Mouse (Mus musculus) CH12.LX (cell line): Measurements from ENCODE around the gene Itpk1. TPM values are rescaled to one million over a fixed set of nuclear protein-coding genes. Genes with fewer than 3 reads are reported as not detected.

Experiments
- DNase-seq: peaks from one replicate; pipeline ENCODE4 v3.0.0-alpha.2; 2013; ENCODE audit errors: extremely low read depth
- H3K27ac ChIP-seq: 2 replicates; pipeline ENCODE4 v1.5.1; 2012; ENCODE audit warnings: low read depth, mild to moderate bottlenecking, control low read depth, moderate library complexity; ENCODE audit not compliant: insufficient read depth
- H3K27me3 ChIP-seq: replicated peaks from 2 replicates; pipeline ENCODE3; 2012; ENCODE audit warnings: inconsistent platforms
- H3K36me3 ChIP-seq, 2 experiments: replicated peaks in 1 of 2; 2 replicates each; pipeline versions ENCODE3 to v1.6.1; 2012; ENCODE audit warnings: inconsistent platforms in 1 of 2, low read length in 1 of 2, mild to moderate bottlenecking in 1 of 2, mixed read lengths in 1 of 2, moderate library complexity in 1 of 2; ENCODE audit not compliant: control insufficient read depth in 1 of 2, insufficient read depth in 1 of 2
- H3K4me1 ChIP-seq, 2 experiments: 2 replicates each; pipeline ENCODE4 v1.6.1; 2012; ENCODE audit warnings: inconsistent platforms in 1 of 2, moderate library complexity in 1 of 2; ENCODE audit not compliant: insufficient read depth in 2 of 2, control insufficient read depth in 1 of 2
- H3K4me2 ChIP-seq: 2 replicates; pipeline ENCODE4 v1.6.1; 2012; ENCODE audit warnings: low read depth, mild to moderate bottlenecking, control low read depth; ENCODE audit not compliant: poor library complexity, insufficient read depth, severe bottlenecking
- H3K4me3 ChIP-seq, 3 experiments: fragments of 150-350 bp in 1 of 3; sonication (generic) in 1 of 3; replicated peaks in 1 of 3; 2 replicates each; pipeline versions ENCODE3 to v1.5.1; 2011 to 2012; ENCODE audit warnings: low read depth in 2 of 3, low read length in 2 of 3, mild to moderate bottlenecking in 2 of 3, moderate library complexity in 2 of 3, control low read depth in 1 of 3, improper control_type of control experiment in 1 of 3, inconsistent platforms in 1 of 3, mixed read lengths in 1 of 3; ENCODE audit not compliant: poor library complexity in 1 of 3
- H3K79me2 ChIP-seq: replicated peaks from 2 replicates; pipeline ENCODE4 v1.6.1; 2012; ENCODE audit warnings: mild to moderate bottlenecking, moderate library complexity; ENCODE audit not compliant: control insufficient read depth, poor library complexity, insufficient read depth, severe bottlenecking; ENCODE audit errors: extremely low read depth
- H3K9ac ChIP-seq: 2 replicates; pipeline ENCODE4 v1.6.1; 2012; ENCODE audit warnings: low read depth, mild to moderate bottlenecking, control low read depth, moderate library complexity; ENCODE audit not compliant: insufficient read depth
- H3K9me3 ChIP-seq: replicated peaks from 2 replicates; pipeline ENCODE3; 2012; ENCODE audit warnings: low read length, inconsistent platforms, mixed read lengths
- CHD1 ChIP-seq: IDR thresholded peaks from 2 replicates; pipeline ENCODE4 v1.6.1; 2012; ENCODE audit warnings: low read depth, low read length, improper control_type of control experiment, inconsistent platforms
- CTCF ChIP-seq, 2 experiments: IDR thresholded peaks in 1 of 2; conservative IDR thresholded peaks in 1 of 2; 2 replicates each; pipeline ENCODE4 v1.5.1; 2011 to 2012; ENCODE audit warnings: low read depth in 2 of 2, low read length in 2 of 2, improper control_type of control experiment in 1 of 2, inconsistent platforms in 1 of 2, mild to moderate bottlenecking in 1 of 2, moderate library complexity in 1 of 2
- ELF1 ChIP-seq: IDR thresholded peaks from 2 replicates; pipeline ENCODE4 v1.6.1; 2014; ENCODE audit warnings: low read depth, mild to moderate bottlenecking, inconsistent platforms, low read length, improper control_type of control experiment
- EP300 ChIP-seq: IDR thresholded peaks from 2 replicates; pipeline ENCODE4 v1.6.1; 2011; ENCODE audit warnings: low read length, improper control_type of control experiment
- HCFC1 ChIP-seq: IDR thresholded peaks from 2 replicates; pipeline ENCODE4 v1.6.1; 2012; ENCODE audit warnings: low read depth, mild to moderate bottlenecking, inconsistent platforms, low read length, improper control_type of control experiment
- JUN ChIP-seq: IDR thresholded peaks from 2 replicates; pipeline ENCODE4 v1.6.1; 2011; ENCODE audit warnings: low read depth, mild to moderate bottlenecking, low read length, improper control_type of control experiment, moderate library complexity; ENCODE audit not compliant: insufficient read depth
- JUND ChIP-seq: conservative IDR thresholded peaks from 2 replicates; pipeline ENCODE4 v1.6.1; 2011; ENCODE audit warnings: low read depth, low read length, improper control_type of control experiment
- MAFK ChIP-seq: IDR thresholded peaks from 2 replicates; pipeline ENCODE4 v1.6.1; 2011; ENCODE audit warnings: low read length, improper control_type of control experiment; ENCODE audit not compliant: insufficient replicate concordance
- MAX ChIP-seq: IDR thresholded peaks from 2 replicates; pipeline ENCODE4 v1.6.1; 2011; ENCODE audit warnings: low read length, improper control_type of control experiment
- MEF2A ChIP-seq: IDR thresholded peaks from 2 replicates; pipeline ENCODE4 v1.6.1; 2014; ENCODE audit warnings: low read depth, mild to moderate bottlenecking, inconsistent platforms, low read length, improper control_type of control experiment, borderline replicate concordance
- NELFE ChIP-seq: IDR thresholded peaks from 2 replicates; pipeline ENCODE4 v1.6.1; 2011; ENCODE audit warnings: low read depth, low read length, improper control_type of control experiment
- PAX5 ChIP-seq: IDR thresholded peaks from 2 replicates; pipeline ENCODE4 v1.6.1; 2012; ENCODE audit warnings: low read length, inconsistent platforms, mixed read lengths
- RAD21 ChIP-seq: IDR thresholded peaks from 2 replicates; pipeline ENCODE4 v1.6.1; 2011; ENCODE audit warnings: low read depth, mild to moderate bottlenecking, low read length, improper control_type of control experiment, moderate library complexity
- SMC3 ChIP-seq: IDR thresholded peaks from 2 replicates; pipeline ENCODE4 v1.6.1; 2011; ENCODE audit warnings: low read depth, low read length, improper control_type of control experiment
- TCF12 ChIP-seq: IDR thresholded peaks from 2 replicates; pipeline ENCODE4 v1.6.1; 2014; ENCODE audit warnings: low read depth, mild to moderate bottlenecking, inconsistent platforms, low read length, improper control_type of control experiment
- UBTF ChIP-seq: IDR thresholded peaks from 2 replicates; pipeline ENCODE4 v1.6.1; 2012; ENCODE audit warnings: low read depth, mild to moderate bottlenecking, inconsistent platforms, low read length, improper control_type of control experiment, moderate library complexity
- ZC3H11A ChIP-seq: IDR thresholded peaks from 2 replicates; pipeline ENCODE4 v1.6.1; 2012; ENCODE audit warnings: low read depth, mild to moderate bottlenecking, inconsistent platforms, low read length, improper control_type of control experiment
- ZNF384 ChIP-seq: IDR thresholded peaks from 2 replicates; pipeline ENCODE4 v1.6.1; 2012; ENCODE audit warnings: low read depth, low read length, improper control_type of control experiment, inconsistent platforms
- dilution Hi-C: fragments of 300-500 bp; cut with MboI; formaldehyde crosslinking; loops from 2 replicates; pipeline ENCODE4 v1.14.3; 2020; ENCODE audit warnings: low sequenced_read_pairs; ENCODE audit not compliant: extremely low pct_unique_long_range_greater_than_20kb, extremely low pct_ligation_motif_present
- in situ Hi-C: fragments of 300-500 bp; cut with MboI; formaldehyde crosslinking; loops from 3 replicates; pipeline ENCODE4 v1.14.3; 2019; ENCODE audit warnings: low sequenced_read_pairs, low pct_ligation_motif_present, low pct_unique_long_range_greater_than_20kb, mixed read lengths
- polyA plus RNA-seq: library from polyadenylated mRNA; unstranded; fragments of >175 nt; gene quantifications from 2 replicates; pipeline ENCODE4 v1.2.1, GENCODE M21; 2012; ENCODE audit warnings: low read depth; ENCODE audit not compliant: insufficient read length
- total RNA-seq, 2 experiments: library from RNA; depleted of rRNA; stranded (reverse); fragments of 300-350 nt in 1 of 2; fragments of >200 nt in 1 of 2; gene quantifications; 2 replicates each; pipeline ENCODE4 v1.2.3; 2012 to 2014

Gene Itpk1
- total and polyA plus RNA-seq, 3 experiments, result 14.0 to 25.1 (median 19.2) TPM

DNA sequence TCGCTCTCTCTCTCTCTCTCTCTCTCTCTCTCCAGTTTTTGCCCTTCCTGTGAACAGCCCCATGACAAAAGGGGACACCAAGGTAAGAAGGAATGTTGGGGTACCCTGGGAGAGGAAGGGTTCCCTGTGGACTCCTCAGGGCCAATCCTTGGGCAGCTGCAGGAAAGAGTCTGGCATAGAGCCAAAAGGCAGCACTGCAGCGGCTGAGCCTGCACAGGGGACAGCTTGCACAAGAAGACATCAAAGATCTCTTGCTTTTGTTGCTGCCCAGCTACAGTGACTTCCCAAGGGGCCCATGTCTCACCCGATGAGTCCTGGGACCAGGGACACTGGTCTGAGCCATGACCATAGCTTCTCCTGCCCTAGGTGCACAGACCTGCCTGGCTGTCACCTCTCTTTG, 148.9 kb downstream of the Itpk1 start:
- in situ Hi-C loops, result no loop called here
- DNase-seq, result no peak
- Histone ChIP-seq H3K9me3 (no peaks in the 10 kb centered on the region), H3K27me3 (peaks cover 20% of the 10 kb centered on the region), H3K36me3 (no peaks in the 10 kb centered on the region), H3K9ac (no peak overlapping the region), H3K4me3 (no peak overlapping the region), H3K27ac (no peak overlapping the region), H3K4me1 (no peaks in the 10 kb centered on the region), H3K4me2 (no peak overlapping the region)
- dilution Hi-C loops, result no loop called here
- no peak for TF ChIP-seq ELF1
- no peak for TF ChIP-seq UBTF
- TF ChIP-seq, all 38 proteins: peak for 0
- no peaks in the 10 kb centered on the region for H3K79me2 ChIP-seq

DNA sequence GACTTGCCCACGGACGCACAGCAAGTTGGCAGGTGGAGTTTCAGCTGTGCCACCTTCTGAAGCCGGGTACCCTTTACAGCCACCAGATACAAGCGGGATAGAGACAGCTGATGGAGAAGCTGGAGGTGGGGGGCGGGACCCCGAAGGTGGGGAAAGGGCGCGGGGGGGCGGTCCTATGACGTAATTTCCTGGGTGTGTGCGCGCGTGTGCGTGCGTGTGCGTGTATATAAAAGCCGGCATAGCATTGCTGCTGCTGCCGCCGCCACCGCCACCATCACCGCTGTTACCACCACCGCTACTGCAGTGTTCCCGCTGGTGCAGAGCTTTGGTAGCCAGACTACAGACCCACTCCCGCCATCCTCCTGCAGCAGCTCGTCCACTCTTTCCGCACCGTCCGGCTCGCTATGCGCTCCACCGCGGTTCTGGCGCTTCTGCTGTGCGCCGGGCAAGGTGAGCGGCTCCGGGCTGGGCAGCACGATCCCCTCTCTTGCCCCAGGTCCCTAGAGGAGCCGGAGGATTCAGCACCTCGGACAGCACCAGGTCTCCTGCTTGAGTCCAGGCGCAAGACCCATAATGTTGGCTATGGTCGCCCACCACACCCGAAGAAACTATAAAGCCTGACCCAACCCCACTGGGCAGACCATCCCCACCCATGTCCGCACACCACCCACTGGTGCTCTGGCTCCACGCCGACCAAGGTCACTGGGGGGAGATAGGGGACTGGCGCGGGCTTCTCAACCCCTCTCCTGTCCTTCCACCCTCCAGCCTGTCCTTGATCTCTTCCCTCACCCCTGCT, 149.8 kb downstream of the Itpk1 start, which contains the start of gene Chga:
TSS of gene Chga (plus strand) at position 249 of the 796 bp plus-strand sequence.
- Histone ChIP-seq H3K4me2 (no peak within 1 kb of the TSS), H3K9ac (no peak within 1 kb of the TSS), H3K27me3 (peaks cover 20% of the 10 kb centered on the region), H3K27ac (no peak within 1 kb of the TSS), H3K79me2 (no peaks in the 10 kb centered on the region), H3K9me3 (no peaks in the 10 kb centered on the region), H3K4me1 (no peaks in the 10 kb centered on the region), H3K4me3 (no peak within 1 kb of the TSS), H3K36me3 (no peaks in the 10 kb centered on the region)
- no peak for DNase-seq
- TF ChIP-seq NELFE (no peak), JUND (no peak), CHD1 (no peak), MAX (no peak), SMC3 (no peak), TCF12 (no peak)
- dilution Hi-C loops (no loop called here), in situ Hi-C loops (no loop called here)

DNA sequence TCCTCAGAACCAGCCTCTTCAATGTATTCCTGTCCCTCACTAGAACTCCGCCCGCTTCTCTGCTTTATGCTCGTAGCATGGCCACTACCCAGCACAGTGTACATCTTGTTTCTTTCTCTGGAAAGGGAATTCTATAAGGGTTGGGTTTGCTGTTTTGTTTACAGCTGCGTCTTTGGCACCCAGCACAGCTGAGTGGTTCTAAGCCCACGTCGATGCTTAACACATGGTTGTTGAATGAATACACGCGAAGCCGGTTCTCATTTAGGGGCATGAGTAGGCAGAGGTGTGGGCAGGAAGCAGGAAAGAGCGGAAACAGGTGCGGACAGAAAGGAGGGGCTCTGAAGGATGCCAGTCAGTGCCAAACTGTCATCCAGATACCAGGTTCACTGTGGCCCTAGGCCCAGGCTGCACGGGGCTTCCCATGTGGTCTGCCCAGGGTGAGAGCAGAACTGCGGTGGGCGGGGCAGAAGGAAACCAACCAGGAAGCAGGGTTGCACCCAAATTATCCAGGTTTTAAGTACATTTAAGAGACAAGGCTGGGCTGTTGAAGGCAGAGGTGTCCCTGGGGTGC, 150.9 kb downstream of the Itpk1 start:
- in situ Hi-C loops, result no loop called here
- H3K9ac ChIP-seq, result no peak overlapping the region
- no peaks in the 10 kb centered on the region for H3K9me3 ChIP-seq
- H3K4me3 ChIP-seq, result no peak overlapping the region
- H3K79me2 ChIP-seq, result no peaks in the 10 kb centered on the region
- DNase-seq, result no peak
- no peak for TF ChIP-seq PAX5
- no peak for TF ChIP-seq CTCF (conservative IDR thresholded peaks at IDR 0.05 in 1 of 2, IDR thresholded peaks at IDR 0.05 in 1 of 2; ENCODE audit: low read depth in 2 of 2, low read length in 2 of 2)
- no peak for TF ChIP-seq MAFK
- no peak for TF ChIP-seq MEF2A
- TF ChIP-seq UBTF, result no peak
- no peak for TF ChIP-seq ZC3H11A
- no peak for TF ChIP-seq JUND
- no peak for TF ChIP-seq ZNF384
- TF ChIP-seq JUN, result no peak
- no peak for TF ChIP-seq RAD21
- no peak for TF ChIP-seq TCF12
- TF ChIP-seq EP300, result no peak
- TF ChIP-seq HCFC1, result no peak
- peaks cover 20% of the 10 kb centered on the region for H3K27me3 ChIP-seq
- no peaks in the 10 kb centered on the region for H3K36me3 ChIP-seq
- H3K4me2 ChIP-seq, result no peak overlapping the region
- H3K27ac ChIP-seq, result no peak overlapping the region
- dilution Hi-C loops, result no loop called here
- H3K4me1 ChIP-seq, result no peaks in the 10 kb centered on the region
